Mouse (Mus musculus) heart, postnatal 4 days (tissue): ENCODE measurements at regions not wholly inside any gene's neighbourhood (a gene's known extent, or its start where the extent isn't known, plus 50 kb on each side); places are given as distances from the start of the nearest gene placed in this dataset.
A peak's percentile ranks its signal among the peaks of the same experiment; 100 is the strongest.

Experiments
- DNase-seq: peaks from one replicate; pipeline ENCODE4 v3.0.0; 2021

DNA sequence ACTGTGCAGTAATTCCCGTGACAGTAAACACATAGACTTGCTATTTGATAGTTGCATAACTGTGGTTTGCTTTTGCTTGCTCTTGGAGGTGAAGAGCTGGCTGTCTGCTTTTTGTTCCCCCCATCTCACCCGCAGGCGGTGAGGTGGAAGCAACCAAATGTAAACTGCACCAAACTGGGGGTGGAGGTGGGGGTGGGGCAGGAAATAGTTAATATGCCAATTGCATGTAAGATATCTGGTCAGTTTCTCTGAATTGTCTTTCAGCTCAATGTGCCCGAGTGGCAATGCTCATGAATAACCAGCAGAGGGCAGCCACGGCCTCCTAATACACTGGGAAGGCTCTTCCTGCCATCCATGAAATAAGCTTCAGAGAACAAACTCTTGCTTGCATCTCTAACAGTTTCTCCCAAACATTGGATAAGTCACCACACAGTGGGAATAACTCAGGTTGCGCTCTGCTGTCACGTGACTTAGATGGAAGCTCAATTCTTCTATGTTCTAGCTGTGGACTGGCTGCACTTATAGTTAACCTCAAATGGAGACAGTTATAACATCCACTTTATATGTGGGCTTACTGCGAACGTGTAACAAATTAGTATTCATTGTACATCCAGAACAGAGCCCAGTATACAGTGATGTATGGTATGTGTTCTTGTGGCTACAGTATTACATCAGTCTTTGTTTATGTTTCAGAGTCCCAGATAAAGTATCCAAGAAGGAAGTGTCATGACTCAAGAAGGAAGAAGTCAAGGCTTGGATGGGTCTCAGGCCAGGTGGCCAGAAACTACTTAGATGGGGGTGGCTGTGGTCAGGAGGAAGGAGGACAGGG is 62.0 kb upstream of the Egflam start:
- DNase-seq = peak; percentile 79

DNA sequence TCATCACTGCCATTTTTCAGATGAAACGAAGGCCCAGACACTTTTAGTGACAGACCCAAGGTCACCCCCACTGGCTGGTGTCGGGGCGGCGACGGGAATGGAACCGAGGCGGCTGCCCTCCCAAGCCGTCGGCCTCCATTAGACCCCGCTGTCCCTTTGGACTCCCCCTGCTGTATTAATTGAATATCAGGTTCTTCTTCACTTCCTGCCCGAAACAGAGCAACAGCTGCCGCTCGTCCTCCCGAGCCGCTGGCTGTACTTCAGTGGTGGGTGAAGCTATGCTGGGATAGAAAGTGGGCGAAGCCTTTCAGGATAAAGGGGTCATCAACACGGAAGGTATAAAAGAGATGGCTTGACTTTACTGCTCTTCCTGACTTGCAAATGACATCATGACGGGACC is 64.4 kb upstream of the Egflam start:
- no peak for DNase-seq

- no peak for DNase-seq
Observed at GRCm38 (mm10) chr15:7463444-7464350, 65.5 kb upstream of the Egflam start.

DNA sequence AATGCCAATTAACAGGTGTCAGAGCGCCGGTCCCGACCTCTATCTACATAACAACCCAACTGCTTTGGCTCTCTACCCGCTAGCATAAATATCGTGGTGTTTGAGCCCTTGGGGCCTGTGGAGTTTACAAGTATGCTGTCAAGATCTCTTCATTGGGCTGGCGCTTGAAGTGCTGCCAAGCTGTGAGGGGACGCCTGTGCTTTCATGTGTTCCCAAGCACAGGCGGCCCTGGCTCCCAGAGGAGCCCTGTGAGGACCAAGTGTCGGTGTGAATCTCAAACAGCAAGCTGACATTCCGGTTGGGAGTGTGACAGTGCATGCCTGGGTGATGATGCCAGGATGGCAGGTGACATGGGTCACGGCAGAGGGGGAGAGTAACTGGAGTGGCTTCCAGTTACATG is 82.0 kb upstream of the Egflam start:
- peak; percentile 81 for DNase-seq

DNA sequence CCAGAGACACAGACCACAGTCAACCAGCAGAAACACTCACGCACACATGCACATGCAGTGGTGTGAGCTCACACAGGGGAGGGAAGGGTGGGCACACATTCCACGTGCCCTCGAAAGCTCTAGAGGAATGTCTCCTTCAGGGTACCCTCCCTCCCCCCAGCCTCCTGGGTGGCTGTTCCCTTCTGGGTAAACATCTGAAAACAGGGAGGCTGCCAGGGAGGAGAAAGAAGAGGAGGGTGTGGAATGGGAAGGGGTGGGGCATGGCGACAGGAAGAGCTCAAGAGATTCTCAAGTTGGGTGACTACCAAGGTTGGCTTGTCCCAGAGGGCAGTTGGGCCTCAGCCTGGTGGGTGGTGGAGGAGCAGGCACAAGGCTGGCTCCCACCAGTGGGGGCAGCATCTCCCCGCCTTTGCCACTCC is 82.6 kb upstream of the Egflam start:
- DNase-seq = peak; percentile 50

DNA sequence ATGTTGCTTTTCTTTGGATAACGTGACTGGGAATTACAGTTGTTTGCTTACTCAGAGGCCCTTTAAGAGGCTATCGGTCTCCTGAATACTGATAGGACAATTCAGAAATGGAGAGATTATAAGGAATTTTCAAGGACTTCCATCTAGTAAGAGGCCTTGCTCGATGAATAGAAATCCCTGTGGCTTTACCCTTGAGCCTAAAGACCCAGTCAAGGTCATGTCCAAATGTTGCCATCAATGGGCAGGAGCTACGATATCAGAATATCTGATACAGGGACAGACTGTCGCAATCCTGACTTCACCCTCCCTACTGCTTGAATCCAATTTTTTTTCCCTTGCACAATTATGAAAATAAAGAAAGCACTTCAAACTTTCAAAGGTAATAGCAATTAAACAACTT is 85.5 kb upstream of the Egflam start:
- DNase-seq = no peak

GRCm38 (mm10) chr15:7491091-7491490 is 92.9 kb upstream of the Egflam start:
- no peak for DNase-seq

DNA sequence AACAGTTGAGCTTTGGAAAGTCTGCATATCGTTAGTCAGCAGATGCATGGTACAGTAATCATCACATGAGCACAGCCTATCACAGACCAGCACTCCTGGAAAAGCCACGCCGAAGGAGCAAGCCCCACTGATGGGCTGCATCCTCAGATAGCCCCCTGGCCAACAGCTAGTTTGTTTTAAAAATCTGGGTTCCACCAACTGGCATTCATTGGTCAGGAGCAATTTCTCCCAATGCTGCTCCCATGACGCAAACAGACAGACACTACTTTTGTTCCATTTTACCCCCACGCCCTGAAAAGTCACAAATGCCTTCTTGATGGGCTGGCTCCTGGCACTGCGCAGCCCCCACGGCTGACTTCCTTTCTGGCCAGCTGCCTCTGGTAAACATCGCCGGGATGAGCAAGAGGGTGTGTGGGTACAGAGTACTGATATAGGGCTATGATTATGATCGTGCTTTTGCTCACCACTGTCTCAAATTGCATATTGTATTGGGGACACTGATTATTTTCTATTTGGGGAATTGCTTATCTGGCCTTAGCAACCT is 95.0 kb upstream of the Egflam start:
- no peak for DNase-seq

GRCm38 (mm10) chr15:7497852-7498251 is 99.7 kb upstream of the Egflam start:
- DNase-seq = no peak

DNA sequence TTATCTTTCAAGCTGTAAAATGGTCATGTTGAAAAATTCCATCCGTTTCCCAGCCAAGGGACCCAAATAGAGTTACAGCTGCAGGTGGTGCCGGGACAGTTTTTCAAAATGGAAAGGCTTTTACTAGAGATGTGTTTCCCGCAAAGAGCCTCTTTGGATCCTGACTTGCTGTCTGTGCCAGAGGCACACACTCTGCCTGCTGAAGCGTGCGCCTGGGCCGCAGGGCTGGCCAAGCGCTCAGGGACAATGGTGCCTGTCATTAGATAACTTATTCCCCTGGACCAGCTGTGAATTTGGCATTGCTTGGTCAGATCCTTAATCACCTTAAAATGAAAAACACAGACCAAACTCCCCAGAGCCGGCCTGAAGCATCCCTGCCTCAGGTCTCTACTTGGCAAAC is 110.3 kb upstream of the Egflam start:
- no peak for DNase-seq

GRCm38 (mm10) chr15:7514743-7515273 is 116.6 kb upstream of the Egflam start:
- DNase-seq = no peak

- no peak for DNase-seq
Observed at GRCm38 (mm10) chr15:7521611-7522010, 123.4 kb upstream of the Egflam start.

GRCm38 (mm10) chr15:7522902-7523786 is 124.9 kb upstream of the Egflam start:
- no peak for DNase-seq

GRCm38 (mm10) chr15:7530959-7531588 is 132.9 kb upstream of the Egflam start:
- no peak for DNase-seq

DNA sequence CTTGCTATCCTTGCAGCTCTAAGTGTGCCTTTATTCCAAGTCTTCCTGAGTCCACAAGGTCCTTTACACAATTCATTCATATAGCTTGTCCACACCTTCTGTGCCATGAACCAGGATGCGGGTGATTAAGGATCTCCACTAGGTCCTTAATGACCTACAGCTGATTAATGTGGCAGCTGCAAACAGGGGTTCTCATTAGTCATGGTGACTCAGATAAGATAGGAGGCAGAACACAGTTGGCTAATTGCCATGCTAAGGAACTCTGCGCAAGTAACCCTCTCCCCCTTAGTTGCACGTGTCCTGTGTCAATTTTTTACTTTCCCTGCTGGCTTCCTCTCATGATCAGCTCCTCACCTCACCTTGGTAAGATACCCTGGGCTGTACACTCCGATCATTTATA is 139.7 kb upstream of the Egflam start:
- no peak for DNase-seq

DNA sequence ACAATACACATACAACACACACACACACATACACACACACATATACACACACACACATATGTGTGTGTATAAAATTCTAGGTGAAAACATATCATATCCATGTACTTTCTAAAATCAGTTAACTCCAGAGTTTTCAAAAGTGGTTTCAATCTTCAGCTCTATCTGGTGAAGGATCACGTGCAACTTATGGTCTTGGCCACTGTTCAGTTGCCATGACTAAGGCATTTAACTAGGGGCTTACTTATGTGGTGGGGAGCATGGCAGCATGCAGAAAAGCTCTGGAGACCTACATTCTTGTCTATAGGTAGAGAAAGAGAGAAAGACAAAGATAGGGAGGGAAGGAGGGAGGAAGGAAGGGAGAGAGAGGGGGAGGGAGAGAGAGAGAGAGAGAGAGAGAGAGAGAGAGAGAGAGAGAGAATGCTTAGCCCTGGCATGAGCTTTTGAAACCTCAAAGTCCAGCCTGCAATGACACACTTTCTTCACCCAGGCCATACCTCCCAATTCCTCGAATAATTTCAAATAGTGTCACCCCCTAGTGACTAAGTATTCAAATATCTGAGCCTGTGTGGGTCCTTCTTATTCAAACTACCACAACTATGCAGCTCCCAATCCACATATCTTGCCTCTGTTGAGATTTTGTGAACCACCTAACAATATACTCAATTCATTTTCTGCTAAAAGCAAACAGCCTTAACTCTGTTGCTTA is 155.1 kb upstream of the Egflam start:
- DNase-seq = no peak

- no peak for DNase-seq
Observed at GRCm38 (mm10) chr15:7554433-7554832, 156.2 kb upstream of the Egflam start.

GRCm38 (mm10) chr15:7563279-7563678 is 165.1 kb upstream of the Egflam start:
- DNase-seq = no peak

GRCm38 (mm10) chr15:7563726-7564125 is 165.5 kb upstream of the Egflam start:
- peak; percentile 93 for DNase-seq

GRCm38 (mm10) chr15:7572221-7572620 is 174.0 kb upstream of the Egflam start:
- no peak for DNase-seq

DNA sequence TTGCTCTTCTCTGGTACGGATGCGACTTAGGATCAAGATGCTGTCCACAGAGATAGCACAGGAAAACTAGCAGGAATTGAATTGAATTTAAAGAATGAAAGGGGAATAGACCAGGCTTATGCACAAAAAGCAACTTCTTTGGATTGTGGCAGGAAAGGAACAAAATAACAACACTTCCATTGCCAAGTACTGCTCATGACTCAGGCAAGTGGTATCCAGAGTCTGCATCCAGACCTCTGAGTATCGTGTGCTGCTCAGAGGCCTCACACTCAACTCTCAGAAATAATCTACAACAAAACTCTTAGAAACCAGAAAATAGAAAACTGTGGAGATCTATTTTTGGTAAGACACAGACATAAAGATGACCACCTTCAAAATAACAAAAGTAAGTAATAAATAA is 176.1 kb upstream of the Egflam start:
- no peak for DNase-seq
